20 mouse cellular contexts compared by ENCODE assay signal in genomic region chr11:22781190-22781589, GRCm38 (mm10).
DNase-seq lines count a peak whose midpoint lies in the region; ATAC-seq and TF ChIP-seq lines count a peak whose summit lies in the region.
"Had no signal": no experiment of that assay in that cellular context is flagged by ENCODE, and none has a peak within 500 bp of the region (broad histone marks: within the 10 kb centered on the region; RNA-seq: fewer than 3 reads in every experiment).

No protein-coding gene starts in this region.

- H3K4me1 ChIP-seq in liver, postnatal 0 days (ENCODE audit: insufficient read depth): peaks cover 12% of the 10 kb centered on the region
- H3K4me1 ChIP-seq: embryonic facial prominence, embryonic 15.5 days; forebrain, embryonic 13.5 days; hindbrain, embryonic 15.5 days; midbrain, embryonic 15.5 days had no signal

- ATAC-seq in liver, postnatal 0 days: no peak; the same call in 1 of the 2 replicates
- no peak for ATAC-seq in megakaryocyte progenitor cell, adult 5-6 weeks (replicated peaks; ENCODE audit: poor library complexity)
- ATAC-seq: forebrain, embryonic 13.5 days; midbrain, embryonic 15.5 days had no signal

- no peaks in the 10 kb centered on the region for H3K36me3 ChIP-seq in liver, postnatal 0 days (replicated peaks; ENCODE audit: insufficient read depth, low read length)
- H3K36me3 ChIP-seq: embryonic facial prominence, embryonic 15.5 days; heart, embryonic 10.5 days; hindbrain, embryonic 15.5 days; liver, embryonic 15.5 days; midbrain, embryonic 15.5 days; stomach, embryonic 15.5 days had no signal

- no peak for TF ChIP-seq EP300 in liver, postnatal 0 days (IDR thresholded peaks at IDR 0.05; ENCODE audit: low read depth)

- no peaks in the 10 kb centered on the region for H3K27me3 ChIP-seq in liver, postnatal 0 days (ENCODE audit: insufficient read depth, low read length)
- H3K27me3 ChIP-seq: embryonic facial prominence, embryonic 15.5 days; forebrain, embryonic 13.5 days; hindbrain, embryonic 15.5 days; liver, embryonic 15.5 days; midbrain, embryonic 15.5 days; stomach, embryonic 15.5 days had no signal

- 0 out of 2 replicates have a peak, but pooled peaks have one; percentile 17 for TF ChIP-seq CTCF in liver, postnatal 0 days (IDR thresholded peaks at IDR 0.05; ENCODE audit: low read depth)

- peak; percentile 27 for DNase-seq in kidney, adult 9 months
- no peak for DNase-seq in kidney, postnatal 14 days
- peak; percentile 74 for DNase-seq in 3134 (ENCODE audit: extremely low read depth, insufficient read length, low spot score)
- peak; percentile 21 for DNase-seq in adipocyte (ENCODE audit: low spot score)
- DNase-seq in liver, postnatal 0 days: no peak
- no peak for DNase-seq in layer of hippocampus, adult 9-11 months
- DNase-seq: cerebellum, postnatal 14 days; embryo, embryonic 11 days; gastrocnemius, postnatal 25 days; heart, postnatal 10 days; kidney, adult 18-20 months; left cerebral cortex, postnatal 4 days had no signal

- H3K27ac ChIP-seq in liver, postnatal 0 days (ENCODE audit: low read depth): peak overlapping the region; percentile 66
- H3K27ac ChIP-seq: embryonic facial prominence, embryonic 15.5 days; forebrain, embryonic 13.5 days; heart, embryonic 10.5 days; hindbrain, embryonic 15.5 days; liver, embryonic 15.5 days; midbrain, embryonic 15.5 days; stomach, embryonic 15.5 days had no signal

- no peak overlapping the region for H3K4me2 ChIP-seq in liver, postnatal 0 days (ENCODE audit: low read depth, low read length)
- H3K4me2 ChIP-seq: embryonic facial prominence, embryonic 15.5 days; forebrain, embryonic 13.5 days; hindbrain, embryonic 15.5 days; liver, embryonic 15.5 days; midbrain, embryonic 15.5 days; stomach, embryonic 15.5 days had no signal

- H3K9ac ChIP-seq in liver, postnatal 0 days (replicated peaks): no peak overlapping the region
- H3K9ac ChIP-seq: embryonic facial prominence, embryonic 15.5 days; forebrain, embryonic 13.5 days; hindbrain, embryonic 15.5 days; liver, embryonic 15.5 days; midbrain, embryonic 15.5 days; stomach, embryonic 15.5 days had no signal

- no peaks in the 10 kb centered on the region for H3K9me3 ChIP-seq in liver, postnatal 0 days (ENCODE audit: low read length)
- H3K9me3 ChIP-seq: forebrain, embryonic 13.5 days; heart, embryonic 10.5 days; hindbrain, embryonic 15.5 days; liver, embryonic 15.5 days; midbrain, embryonic 15.5 days; stomach, embryonic 15.5 days had no signal

- H3K4me3 ChIP-seq in liver, postnatal 0 days (ENCODE audit: low read depth, low read length): no peak overlapping the region
- H3K4me3 ChIP-seq: embryonic facial prominence, embryonic 15.5 days; forebrain, embryonic 13.5 days; heart, embryonic 10.5 days; hindbrain, embryonic 15.5 days; liver, embryonic 15.5 days; midbrain, embryonic 15.5 days; stomach, embryonic 15.5 days had no signal

Comparison
In these comparisons a context has a peak if more than half of its experiments do, and no peak if none do; other contexts are left out.
1. DNase-seq: peak in kidney, adult 9 months (single experiment), 3134 (single experiment) and adipocyte (single experiment); none in kidney, postnatal 14 days (single experiment), liver, postnatal 0 days (single experiment) and layer of hippocampus, adult 9-11 months (single experiment).